Mouse (Mus musculus): Measurements from ENCODE around the gene Klhl8.

The Klhl8 gene

DNA sequence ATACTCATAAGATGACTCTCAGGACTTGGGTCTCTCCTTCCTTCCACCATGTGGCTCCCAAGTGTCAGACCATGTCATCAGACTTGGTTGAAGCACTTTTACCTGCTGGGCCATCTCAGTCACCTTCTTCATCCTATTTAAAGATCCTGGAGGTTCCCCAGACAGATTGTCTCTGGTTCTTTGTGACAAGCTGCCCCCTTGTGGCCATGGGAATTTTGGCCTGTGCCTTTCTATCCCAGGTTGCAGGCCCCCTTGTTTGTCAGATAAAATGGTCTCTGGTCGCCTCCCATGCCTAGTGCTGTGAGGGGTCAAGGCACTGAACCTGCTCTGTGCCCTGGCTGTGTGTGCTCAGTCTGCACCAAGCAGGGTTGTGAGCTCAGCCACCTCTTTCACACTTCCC, 67.1 kb downstream of the Klhl8 start:
- peak; percentile 79 for DNase-seq

GRCm38 (mm10) chr5:103839265-103839626, 71.8 kb downstream of the Klhl8 start:
- no peak for DNase-seq

DNA sequence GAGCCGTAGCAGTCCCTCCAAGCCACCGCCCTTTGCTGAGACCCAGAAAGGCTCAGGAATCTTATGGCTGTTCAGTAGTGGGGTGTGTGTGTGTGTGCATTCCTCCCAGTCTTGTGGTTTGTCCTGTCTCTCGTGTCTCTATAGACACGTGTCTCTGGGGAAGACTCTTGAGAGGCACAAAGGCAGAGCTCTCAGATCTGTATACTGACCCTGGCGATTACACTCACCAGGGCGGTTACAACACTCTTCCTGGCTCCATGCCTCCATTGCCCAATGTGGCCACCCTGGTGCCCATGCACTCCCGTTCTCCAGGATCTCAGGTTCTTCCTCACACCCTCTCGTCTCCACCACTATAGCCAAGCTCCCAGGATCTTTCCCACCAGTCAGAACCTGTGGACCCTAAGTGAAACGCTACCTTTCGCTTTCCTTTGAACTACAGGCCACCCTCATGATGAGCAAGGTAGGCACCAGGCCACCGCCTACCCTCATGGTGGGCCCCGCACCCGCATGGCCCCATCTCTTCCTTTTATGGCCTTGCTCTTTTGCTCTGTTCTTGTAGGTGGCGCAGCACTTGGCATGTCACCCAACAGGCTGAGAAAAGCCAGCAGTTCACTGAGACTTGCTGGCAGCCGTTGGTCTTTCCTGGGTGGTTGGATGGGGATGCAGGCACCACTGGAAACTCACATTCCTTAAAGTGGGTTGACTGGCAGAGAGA, 72.4 kb downstream of the Klhl8 start:
- no peak for DNase-seq

DNA sequence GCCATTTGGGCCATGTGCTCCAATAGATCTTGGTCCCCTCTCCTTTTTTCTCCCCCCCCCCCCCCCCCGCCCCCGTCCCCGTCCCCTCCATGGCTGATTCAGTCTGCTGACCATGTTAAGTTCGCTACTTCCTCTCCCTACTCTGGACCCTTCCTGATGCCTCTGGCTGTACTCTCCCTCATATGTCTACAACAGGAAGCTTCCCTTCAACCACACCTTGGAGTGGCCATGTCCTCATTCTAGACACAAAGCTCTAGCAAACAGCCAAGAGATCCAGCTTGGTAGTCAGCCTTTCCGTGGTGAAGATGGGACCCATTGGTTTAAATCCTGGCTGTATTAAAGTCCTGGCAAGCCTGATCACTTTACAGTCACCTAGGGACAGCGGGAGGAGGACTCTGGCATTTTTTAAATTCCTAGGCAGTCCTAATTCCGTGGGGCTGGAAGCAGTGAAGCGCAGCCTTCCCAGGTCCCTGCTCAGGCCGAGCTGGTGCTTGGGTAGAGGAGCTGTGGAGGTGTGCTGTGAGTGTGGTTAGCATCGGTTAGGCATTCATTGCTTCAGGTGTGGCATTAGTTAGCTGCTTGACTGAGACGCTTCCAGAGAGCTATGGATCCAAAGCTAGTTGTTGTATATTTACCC, 74.8 kb downstream of the Klhl8 start:
- no peak for DNase-seq

GRCm38 (mm10) chr5:103835471-103836147, 75.5 kb downstream of the Klhl8 start:
- no peak for DNase-seq

- DNase-seq, result no peak
Observed at GRCm38 (mm10) chr5:103830886-103831285, 80.2 kb downstream of the Klhl8 start.

DNA sequence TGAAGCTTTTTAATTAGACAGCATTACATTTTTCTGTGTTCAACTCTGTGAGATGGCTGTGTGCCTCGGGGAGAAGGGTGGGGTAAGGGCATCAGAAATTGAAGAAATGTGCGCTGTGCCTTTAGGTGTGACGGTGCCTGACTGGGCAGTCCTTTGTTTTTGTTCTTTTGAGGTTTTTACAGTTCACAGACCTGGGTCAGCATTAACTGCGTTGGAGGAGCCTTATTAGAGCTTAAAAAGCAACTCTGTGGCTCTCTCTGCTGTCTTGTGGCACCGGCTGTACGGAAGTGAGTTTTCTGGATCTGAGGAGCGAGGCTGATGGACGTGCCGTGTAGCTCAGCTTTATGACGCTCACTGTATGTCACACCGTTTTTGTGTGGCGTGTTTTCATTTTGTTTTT, 81.9 kb downstream of the Klhl8 start:
- no peak for DNase-seq

GRCm38 (mm10) chr5:103828729-103829128, 82.3 kb downstream of the Klhl8 start:
- no peak for DNase-seq

- no peak for DNase-seq
Observed at GRCm38 (mm10) chr5:103828304-103828703, 82.8 kb downstream of the Klhl8 start.

DNA sequence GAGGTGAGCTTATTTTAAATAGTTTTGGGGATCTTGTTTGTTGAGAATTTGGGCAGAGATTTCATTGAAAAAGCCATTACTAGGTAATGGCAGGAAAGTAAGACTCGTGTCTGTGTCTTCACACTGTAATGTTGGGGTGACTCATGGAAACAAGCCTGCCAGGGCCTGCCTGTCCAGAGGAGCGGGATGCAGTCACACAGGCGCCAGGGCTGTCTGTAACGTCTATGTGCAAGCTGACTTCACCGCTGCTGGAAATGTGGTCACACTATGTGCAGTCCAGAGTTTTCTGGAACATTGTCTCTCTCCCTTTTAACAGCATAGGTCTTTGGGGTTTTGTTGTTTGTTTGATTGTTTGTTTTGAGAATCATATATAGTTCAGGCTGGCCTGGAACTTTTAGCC, 88.1 kb downstream of the Klhl8 start:
- no peak for DNase-seq

DNA sequence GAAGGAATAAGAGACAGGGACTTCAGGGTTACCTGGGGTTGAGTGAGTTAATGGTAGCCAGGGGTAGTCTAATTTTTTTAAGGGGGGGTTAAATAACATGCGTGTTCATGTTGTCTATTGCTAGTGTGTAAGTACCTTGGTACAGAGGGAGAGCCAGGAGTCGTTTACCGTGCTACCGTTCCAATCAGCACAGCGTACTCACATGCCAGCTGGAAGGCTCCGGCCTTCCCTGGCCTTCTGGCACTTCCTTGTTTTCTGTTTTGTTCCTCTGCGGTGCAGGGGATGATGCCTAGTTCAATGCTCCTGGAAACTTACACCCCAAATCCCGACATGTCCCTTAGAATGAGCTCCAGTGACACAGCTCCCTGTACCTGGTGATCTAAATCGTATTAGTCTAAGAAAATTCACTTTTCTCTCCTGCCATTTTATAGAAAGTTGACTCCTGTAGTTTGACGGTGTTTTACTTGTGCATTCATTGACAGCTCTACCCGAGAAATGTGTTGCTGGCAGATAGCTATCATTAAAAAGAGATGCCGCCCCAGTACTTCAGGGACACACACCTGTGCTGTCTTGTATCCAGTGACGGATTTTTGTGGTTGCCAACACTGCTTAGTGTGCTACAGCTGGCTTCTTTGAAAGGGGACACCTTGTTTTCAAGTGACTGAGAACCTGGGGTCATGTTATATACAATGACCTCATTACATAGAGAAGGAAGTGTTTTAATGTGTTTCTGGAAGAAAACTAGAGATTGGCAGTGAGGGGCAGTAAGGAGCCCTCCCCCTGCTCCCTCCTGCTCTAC, 89.4 kb downstream of the Klhl8 start:
- DNase-seq, result peak; percentile 48

- DNase-seq, result no peak
Observed at GRCm38 (mm10) chr5:103821062-103821461, 90.0 kb downstream of the Klhl8 start.

GRCm38 (mm10) chr5:103819674-103820073, 91.4 kb downstream of the Klhl8 start:
- DNase-seq, result no peak

DNA sequence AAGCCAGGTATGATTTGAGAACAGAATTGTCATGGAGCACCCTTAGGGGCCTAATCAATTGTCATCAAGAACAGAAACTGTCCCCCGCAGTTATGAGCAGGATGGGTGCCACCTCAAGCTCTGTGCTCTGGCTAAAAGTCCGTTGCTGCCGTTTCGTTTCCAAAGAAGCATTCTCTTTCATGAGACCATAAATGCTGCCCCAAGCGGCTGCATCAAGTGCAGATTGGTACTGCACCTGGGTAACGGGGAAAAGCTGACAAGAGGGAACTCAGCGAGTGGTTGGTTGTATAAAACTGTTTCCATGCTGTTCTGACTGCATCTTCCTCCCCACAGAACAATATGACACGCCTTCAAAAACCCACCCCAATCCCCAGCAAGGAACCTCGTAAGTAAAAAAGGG, 92.5 kb downstream of the Klhl8 start:
- DNase-seq, result no peak

DNA sequence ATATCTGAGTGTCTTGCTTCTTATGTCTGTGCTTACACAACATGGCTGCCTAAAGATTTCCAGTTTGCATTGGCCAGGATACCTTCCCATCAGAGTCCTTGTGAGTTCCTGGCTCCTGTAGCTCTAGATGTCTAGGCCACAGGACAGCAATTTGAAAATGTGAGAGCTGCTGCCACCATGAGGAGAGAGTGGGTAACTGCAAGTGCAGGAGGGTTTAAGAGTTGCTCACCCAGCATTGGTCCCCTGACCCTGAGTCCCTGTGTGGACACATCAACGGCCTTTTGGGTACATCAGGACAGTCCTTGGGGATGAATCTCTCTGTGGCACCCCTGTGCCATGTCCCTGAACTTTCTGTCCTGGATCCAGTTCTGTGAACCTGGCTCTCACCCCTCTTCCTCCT, 93.3 kb downstream of the Klhl8 start:
- peak; percentile 76 for DNase-seq

DNA sequence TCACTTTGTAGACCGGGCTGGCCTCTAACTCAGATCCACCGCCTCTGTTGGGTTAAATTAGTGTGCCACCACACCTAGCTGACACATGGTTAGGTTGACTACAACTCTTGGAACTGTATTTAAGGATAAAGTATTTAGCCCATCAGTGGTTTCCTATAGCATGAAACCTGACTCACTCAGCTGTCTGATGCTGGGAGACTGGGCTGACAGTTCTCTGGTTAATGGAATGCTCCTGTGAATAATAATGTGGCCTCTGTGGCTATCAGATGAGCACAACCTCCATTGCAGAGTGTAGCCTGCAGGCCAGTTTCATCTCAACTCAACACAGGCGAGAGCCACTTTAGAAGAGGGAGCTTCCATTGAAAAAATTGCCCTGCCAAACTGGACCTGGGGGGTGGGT, 94.3 kb downstream of the Klhl8 start:
- no peak for DNase-seq

DNA sequence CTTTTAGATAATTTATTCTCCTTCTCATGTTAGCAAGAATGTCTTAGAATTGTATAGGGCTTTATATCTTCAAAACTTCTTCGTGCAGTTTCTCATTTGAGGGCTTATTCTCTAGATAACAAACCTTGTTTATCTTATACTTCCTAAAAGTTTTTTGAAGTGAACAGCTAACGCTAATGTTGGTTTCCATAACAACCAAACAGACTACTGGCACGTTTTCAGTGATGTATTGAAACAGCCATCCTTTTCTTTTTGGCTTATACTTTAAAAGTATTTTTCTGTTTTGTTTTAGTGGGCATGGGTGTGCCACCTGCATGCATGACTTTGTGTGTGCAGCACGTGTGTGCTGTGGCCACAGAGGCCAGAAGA, 95.8 kb downstream of the Klhl8 start:
- no peak for DNase-seq

- no peak for DNase-seq
Observed at GRCm38 (mm10) chr5:103814551-103815248, 96.4 kb downstream of the Klhl8 start.

GRCm38 (mm10) chr5:103813997-103814542, 97.0 kb downstream of the Klhl8 start:
- no peak for DNase-seq

DNA sequence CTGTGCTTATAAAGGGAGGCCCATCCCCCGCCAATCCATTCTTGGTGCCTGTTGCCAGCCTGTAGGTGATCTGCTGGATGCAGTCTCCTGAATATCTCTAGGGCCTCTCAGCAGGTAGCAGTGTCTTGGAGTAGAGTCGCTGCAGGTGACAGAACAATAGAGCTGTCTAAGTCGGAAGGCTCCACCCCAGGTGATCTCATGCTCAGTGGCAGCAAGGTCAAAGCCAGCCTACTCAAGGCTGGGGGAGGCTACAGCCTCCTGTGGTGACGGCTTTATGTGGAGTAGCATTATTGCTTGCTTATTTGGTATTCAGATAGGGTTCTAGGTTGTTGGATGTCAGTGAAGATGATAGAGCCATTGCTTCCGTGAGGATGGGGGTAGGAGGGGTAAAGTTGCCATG, 97.8 kb downstream of the Klhl8 start:
- DNase-seq, result no peak
